Mouse (Mus musculus): ENCODE data around the gene Sfmbt2.

- no peak for TF ChIP-seq CTCF (conservative IDR thresholded peaks at IDR 0.05; ENCODE audit: low read length)
- no peak for TF ChIP-seq NANOG (IDR thresholded peaks at IDR 0.05; ENCODE audit: borderline replicate concordance, low read length)
These were observed 199.1 kb downstream of the Sfmbt2 start for GRCm38 (mm10) chr2:10569392-10569791.
